Mouse (Mus musculus): ENCODE results near the gene Gm11487. TPM values are rescaled to one million over a fixed set of nuclear protein-coding genes. Genes with fewer than 3 reads are reported as not detected.
"Not testable (repeated sequence)": the region's sequence is repeated elsewhere in the genome, so short reads cannot be mapped to it uniquely, and the experiment has no call there.

The Gm11487 gene
- not detected in 2 replicates for polyA plus RNA-seq (2014; fragmentation: Nextera tagmentation; extraction: Ambion mirVana)

DNA sequence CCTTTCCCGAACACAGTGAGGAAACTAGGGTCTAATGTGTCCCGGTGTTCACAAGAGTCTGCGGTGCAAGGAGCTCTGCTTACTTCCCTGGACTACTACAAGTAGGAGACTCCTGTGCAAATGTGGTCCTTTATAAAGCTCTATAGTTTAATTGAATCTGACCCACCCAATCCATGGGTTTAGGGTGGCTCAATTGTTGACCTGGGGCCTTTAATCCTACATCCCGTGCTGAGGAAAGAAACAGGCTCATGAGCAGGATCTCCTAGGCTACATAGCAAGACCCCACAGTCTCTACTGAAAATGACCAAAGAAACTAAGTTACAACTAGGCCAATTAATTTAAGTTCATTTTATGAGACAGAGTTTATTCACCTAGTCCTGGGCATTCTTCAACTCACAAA, at the start of gene Gm11487:
Gene Gm11487, minus strand, starts transcription at position 101 of the 400 bp plus-strand sequence.
- ATAC-seq (ENCODE audit: low FRiP score); H3K4me1 ChIP-seq (replicated peaks; ENCODE audit: control insufficient read depth, insufficient read depth, low read length); DNase-seq (ENCODE audit: low spot score); H3K27me3 ChIP-seq (ENCODE audit: control insufficient read depth, insufficient read depth, low read length); H3K9me3 ChIP-seq (ENCODE audit: control insufficient read depth, low read length); H3K36me3 ChIP-seq (replicated peaks; ENCODE audit: control insufficient read depth, insufficient read depth); H3K9ac ChIP-seq; H3K4me2 ChIP-seq (replicated peaks); H3K4me3 ChIP-seq (replicated peaks; ENCODE audit: low read length); H3K27ac ChIP-seq: not testable (repeated sequence)
- 91% methylated on average over 4 of the region's 4 CpGs for WGBS

DNA sequence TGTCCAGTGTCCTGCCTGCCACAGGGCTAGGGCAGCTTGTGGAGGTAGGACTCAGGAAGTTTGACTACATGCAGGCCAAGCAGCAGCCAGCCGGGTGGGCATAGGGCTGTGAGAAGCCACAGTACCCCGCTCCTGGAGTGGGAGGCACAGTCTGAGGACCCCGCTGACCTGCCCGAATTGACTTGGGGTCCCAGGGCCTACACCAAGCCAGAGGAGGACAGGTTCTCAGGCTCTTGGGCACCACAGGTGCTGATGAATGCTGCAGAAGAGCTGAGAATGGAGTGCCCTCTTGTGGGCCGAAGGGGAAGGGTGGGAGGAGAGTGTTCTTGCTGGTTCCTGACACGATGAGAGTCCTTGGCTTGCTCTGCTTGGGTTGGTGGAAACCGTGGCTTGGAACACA, 39.8 kb upstream of the Gm11487 start:
- ATAC-seq (ENCODE audit: low FRiP score), result no peak
- WGBS, result 66% methylated on average over 7 of the region's 7 CpGs

DNA sequence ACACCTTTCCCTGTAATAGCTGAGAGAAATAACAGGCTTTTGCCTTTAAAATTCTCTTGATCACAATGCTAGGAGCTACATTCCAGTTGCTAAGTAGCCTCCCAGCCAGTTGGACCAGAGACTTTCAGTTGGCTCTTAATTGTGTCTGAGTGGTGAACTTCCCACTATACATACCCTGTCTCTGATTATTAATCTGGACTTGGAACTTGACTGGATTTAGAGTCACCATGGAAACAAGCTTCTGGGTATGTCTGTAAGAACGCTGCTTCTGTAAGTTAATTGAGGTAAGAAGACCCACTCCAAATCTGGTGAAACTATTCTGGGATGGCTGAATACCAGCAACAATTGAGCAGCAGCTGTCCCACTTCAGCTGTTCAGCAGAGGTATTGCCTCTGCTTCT, 37.7 kb upstream of the Gm11487 start:
- Histone ChIP-seq H3K4me1 (replicated peaks; ENCODE audit: control insufficient read depth, insufficient read depth, low read length) (no peaks in the 10 kb centered on the region), H3K4me3 (replicated peaks; ENCODE audit: low read length) (no peak overlapping the region), H3K9me3 (ENCODE audit: control insufficient read depth, low read length) (no peaks in the 10 kb centered on the region), H3K4me2 (replicated peaks) (no peak overlapping the region), H3K27ac (no peak overlapping the region), H3K27me3 (ENCODE audit: control insufficient read depth, insufficient read depth, low read length) (no peaks in the 10 kb centered on the region), H3K9ac (no peak overlapping the region), H3K36me3 (replicated peaks; ENCODE audit: control insufficient read depth, insufficient read depth) (no peaks in the 10 kb centered on the region)
- no peak for DNase-seq (ENCODE audit: low spot score)
- no peak for ATAC-seq (ENCODE audit: low FRiP score)
- WGBS, result 42% methylated on average over 1 of the region's 1 CpGs

More for the DNA sequence above, 39.8 kb upstream of the Gm11487 start:
- Histone ChIP-seq H3K27ac (no peak overlapping the region), H3K4me1 (replicated peaks; ENCODE audit: control insufficient read depth, insufficient read depth, low read length) (no peaks in the 10 kb centered on the region), H3K27me3 (ENCODE audit: control insufficient read depth, insufficient read depth, low read length) (no peaks in the 10 kb centered on the region), H3K4me3 (replicated peaks; ENCODE audit: low read length) (no peak overlapping the region), H3K36me3 (replicated peaks; ENCODE audit: control insufficient read depth, insufficient read depth) (no peaks in the 10 kb centered on the region), H3K4me2 (replicated peaks) (no peak overlapping the region), H3K9ac (no peak overlapping the region), H3K9me3 (ENCODE audit: control insufficient read depth, low read length) (no peaks in the 10 kb centered on the region)
- DNase-seq (ENCODE audit: low spot score), result no peak

DNA sequence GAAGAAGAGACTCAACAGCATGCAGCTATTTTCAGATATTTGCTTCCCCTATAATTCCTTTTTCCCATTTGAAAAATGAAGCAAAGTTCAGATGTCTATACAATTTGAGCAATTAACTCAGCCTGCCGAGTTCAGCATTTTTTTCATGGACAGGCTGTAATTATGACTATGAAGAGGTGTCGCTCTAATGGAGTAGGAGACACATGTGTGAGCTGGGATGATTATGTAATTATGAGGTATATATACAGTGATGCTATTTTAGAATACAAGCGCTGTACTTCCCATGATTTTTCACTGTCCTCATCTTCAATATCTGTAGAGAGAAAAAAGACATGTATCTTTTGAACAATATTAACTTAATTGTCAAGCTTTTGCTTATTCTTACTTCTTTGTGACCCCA, 21.0 kb upstream of the Gm11487 start:
- H3K4me3 ChIP-seq (replicated peaks; ENCODE audit: low read length), result no peak overlapping the region
- H3K4me1 ChIP-seq (replicated peaks; ENCODE audit: control insufficient read depth, insufficient read depth, low read length), result no peaks in the 10 kb centered on the region
- DNase-seq (ENCODE audit: low spot score) (no peak), ATAC-seq (ENCODE audit: low FRiP score) (no peak)
- no peaks in the 10 kb centered on the region for H3K27me3 ChIP-seq (ENCODE audit: control insufficient read depth, insufficient read depth, low read length)
- no peaks in the 10 kb centered on the region for H3K9me3 ChIP-seq (ENCODE audit: control insufficient read depth, low read length)
- H3K36me3 ChIP-seq (replicated peaks; ENCODE audit: control insufficient read depth, insufficient read depth), result no peaks in the 10 kb centered on the region
- no peak overlapping the region for H3K9ac ChIP-seq
- H3K27ac ChIP-seq, result no peak overlapping the region
- 77% methylated on average over 3 of the region's 3 CpGs for WGBS
- no peak overlapping the region for H3K4me2 ChIP-seq (replicated peaks)

DNA sequence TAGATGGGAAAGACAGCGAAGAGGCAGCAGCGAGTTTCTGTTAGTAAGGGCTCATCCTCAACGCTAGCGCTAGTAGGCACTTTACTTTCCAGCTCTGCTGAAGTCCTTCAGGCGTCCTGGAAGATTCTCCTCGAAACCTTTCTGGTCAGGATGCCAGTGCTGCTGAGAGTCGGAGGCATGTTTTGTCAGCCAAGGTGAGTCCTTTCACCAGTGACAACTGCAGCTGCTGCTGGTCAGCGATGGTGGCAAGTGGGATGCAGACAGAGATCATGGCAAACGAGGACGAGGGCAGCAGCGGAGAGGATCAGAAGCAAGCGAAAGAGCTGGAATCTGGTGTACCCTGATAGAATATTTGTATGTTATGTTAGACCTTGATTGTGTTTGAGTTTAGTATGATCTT, 18.2 kb upstream of the Gm11487 start:
- DNase-seq (ENCODE audit: low spot score), result no peak
- no peak for ATAC-seq (ENCODE audit: low FRiP score)
- no peak overlapping the region for H3K27ac ChIP-seq
- H3K4me3 ChIP-seq (replicated peaks; ENCODE audit: low read length), result no peak overlapping the region
- H3K9ac ChIP-seq, result no peak overlapping the region
- no peak overlapping the region for H3K4me2 ChIP-seq (replicated peaks)
- H3K27me3 ChIP-seq (ENCODE audit: control insufficient read depth, insufficient read depth, low read length), result no peaks in the 10 kb centered on the region
- 97% methylated on average over 12 of the region's 12 CpGs for WGBS
- H3K9me3 ChIP-seq (ENCODE audit: control insufficient read depth, low read length), result no peaks in the 10 kb centered on the region
- no peaks in the 10 kb centered on the region for H3K4me1 ChIP-seq (replicated peaks; ENCODE audit: control insufficient read depth, insufficient read depth, low read length)
- H3K36me3 ChIP-seq (replicated peaks; ENCODE audit: control insufficient read depth, insufficient read depth), result no peaks in the 10 kb centered on the region

DNA sequence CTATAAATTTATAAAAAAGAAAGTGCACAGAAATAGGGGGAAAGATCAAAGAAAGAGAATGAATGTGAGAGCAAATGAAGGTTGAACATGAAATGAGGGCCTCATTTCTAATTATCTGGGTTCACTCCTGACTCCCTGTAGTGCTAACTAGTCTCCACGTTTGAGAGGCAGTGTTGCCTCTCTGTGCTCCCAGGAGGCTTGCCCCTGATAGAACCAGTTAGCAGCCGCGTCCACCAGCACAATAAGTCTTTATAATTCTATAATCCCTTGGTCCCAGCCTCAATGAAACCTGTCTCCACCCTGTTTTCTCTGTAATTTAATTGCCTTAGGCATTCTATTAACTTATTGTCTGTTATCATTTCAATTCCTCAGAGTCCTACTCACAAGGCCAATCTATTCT, 38.3 kb downstream of the Gm11487 start:
- H3K27me3 ChIP-seq (ENCODE audit: control insufficient read depth, insufficient read depth, low read length), result no peaks in the 10 kb centered on the region
- no peaks in the 10 kb centered on the region for H3K36me3 ChIP-seq (replicated peaks; ENCODE audit: control insufficient read depth, insufficient read depth)
- no peak overlapping the region for H3K4me2 ChIP-seq (replicated peaks)
- peak; percentile 28 for DNase-seq (ENCODE audit: low spot score)
- ATAC-seq (ENCODE audit: low FRiP score), result peak; percentile 66; the same call in 1 of the 2 replicates
- no peak overlapping the region for H3K9ac ChIP-seq
- no peak overlapping the region for H3K27ac ChIP-seq
- H3K9me3 ChIP-seq (ENCODE audit: control insufficient read depth, low read length), result no peaks in the 10 kb centered on the region
- H3K4me1 ChIP-seq (replicated peaks; ENCODE audit: control insufficient read depth, insufficient read depth, low read length), result no peaks in the 10 kb centered on the region
- 20% methylated on average over 3 of the region's 3 CpGs for WGBS
- H3K4me3 ChIP-seq (replicated peaks; ENCODE audit: low read length), result no peak overlapping the region

Other genes starting within 250 kb of the Gm11487 start
- not detected in 2 replicates for gene Gm11238, start 202.8 kb upstream of the Gm11487 start, polyA plus RNA-seq (2014; fragmentation: Nextera tagmentation; extraction: Ambion mirVana)
- not detected in 2 replicates for gene Gm11237, start 217.9 kb upstream of the Gm11487 start, polyA plus RNA-seq (2014; fragmentation: Nextera tagmentation; extraction: Ambion mirVana)
- gene Gm11236, start 233.0 kb upstream of the Gm11487 start, polyA plus RNA-seq (2014; fragmentation: Nextera tagmentation; extraction: Ambion mirVana), result not detected in 2 replicates

Data from hindbrain, embryonic 14.5 days (tissue).